Mouse (Mus musculus) erythroblast, embryonic 14.5 days (primary cell): Measurements from ENCODE around the gene Cebpzos.

Experiments
- GATA1 ChIP-seq: IDR thresholded peaks from 2 replicates; pipeline ENCODE4 v1.6.1; 2012; ENCODE audit warnings: low read length, inconsistent platforms, mixed read lengths
- TAL1 ChIP-seq: IDR thresholded peaks from 3 replicates; pipeline ENCODE4 v1.6.1; 2012; ENCODE audit warnings: low read length, inconsistent platforms, mixed read lengths

DNA sequence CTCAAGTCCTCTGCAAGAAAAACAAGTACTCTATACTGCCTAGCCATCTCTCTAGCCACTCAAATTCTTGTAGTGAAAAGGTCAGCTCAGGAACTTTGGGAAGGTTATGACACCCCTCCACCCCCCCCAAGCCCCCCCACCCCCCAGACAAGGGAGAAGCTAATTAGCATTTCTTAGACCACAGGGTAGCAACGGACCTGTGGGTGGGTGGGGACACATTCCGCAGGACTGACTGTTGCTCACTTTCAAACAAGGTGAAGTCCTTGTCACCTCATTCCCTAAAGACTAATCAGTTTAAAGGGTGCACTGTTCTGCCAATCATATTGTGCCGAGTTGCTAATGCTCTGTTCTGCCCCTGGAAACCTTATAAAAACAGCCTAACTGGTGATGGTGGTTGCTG is 2.4 kb upstream of the Cebpzos start:
- no peak for TF ChIP-seq TAL1
- no peak for TF ChIP-seq GATA1
